Mouse (Mus musculus) myocyte (in vitro differentiated cells): ENCODE data around the gene Cntn4.

ENCODE experiments used
- CEBPB ChIP-seq: IDR thresholded peaks from 2 replicates; pipeline ENCODE4 v1.6.1; 2011; ENCODE audit warnings: mild to moderate bottlenecking, moderate library complexity; ENCODE audit not compliant: poor library complexity, insufficient read depth, severe bottlenecking
- E2F4 ChIP-seq: IDR thresholded peaks from one replicate; pipeline ENCODE4 v1.6.1; 2011; ENCODE audit warnings: mild to moderate bottlenecking, control low read depth, moderate library complexity; ENCODE audit not compliant: insufficient read depth
- MAX ChIP-seq: IDR thresholded peaks from one replicate; pipeline ENCODE4 v1.6.1; 2011; ENCODE audit warnings: low read depth, mild to moderate bottlenecking, control low read depth
- MYOG ChIP-seq, 3 experiments: IDR thresholded peaks; one replicate each; pipeline ENCODE4 v1.6.1; 2011; ENCODE audit warnings: control low read depth in 2 of 3, low read depth in 2 of 3, mild to moderate bottlenecking in 2 of 3; ENCODE audit not compliant: insufficient read length in 2 of 3, control insufficient read depth in 1 of 3, insufficient read depth in 1 of 3
- POLR2A ChIP-seq: IDR thresholded peaks from one replicate; pipeline ENCODE4 v1.6.1; 2011; ENCODE audit warnings: low read depth, mild to moderate bottlenecking, control low read depth, moderate library complexity; ENCODE audit not compliant: insufficient read length
- POLR2AphosphoS2 ChIP-seq: IDR thresholded peaks from one replicate; pipeline ENCODE4 v1.6.1; 2011; ENCODE audit warnings: low read depth, control low read depth; ENCODE audit not compliant: insufficient read length
- REST ChIP-seq: IDR thresholded peaks from one replicate; pipeline ENCODE4 v1.6.1; 2011; ENCODE audit warnings: mild to moderate bottlenecking, control low read depth, moderate library complexity; ENCODE audit not compliant: insufficient read depth, insufficient read length
- TCF12 ChIP-seq: IDR thresholded peaks from one replicate; pipeline ENCODE4 v1.6.1; 2011; ENCODE audit warnings: mild to moderate bottlenecking, control low read depth; ENCODE audit not compliant: poor library complexity, insufficient read depth, severe bottlenecking
- USF1 ChIP-seq: IDR thresholded peaks from one replicate; pipeline ENCODE4 v1.6.1; 2011; ENCODE audit warnings: low read depth, mild to moderate bottlenecking, control low read depth, moderate library complexity

- TF ChIP-seq POLR2AphosphoS2, result no peak
- no peak for TF ChIP-seq CEBPB
- no peak for TF ChIP-seq E2F4
- no peak for TF ChIP-seq POLR2A
- TF ChIP-seq USF1, result no peak
- TF ChIP-seq TCF12, result no peak
- TF ChIP-seq MYOG (IDR thresholded peaks at IDR 0.05; ENCODE audit: control insufficient read depth in 1 of 3, insufficient read depth in 1 of 3, insufficient read length in 2 of 3, low read depth in 2 of 3), result no peak
- TF ChIP-seq REST, result no peak
- no peak for TF ChIP-seq MAX
Observed at GRCm38 (mm10) chr6:106646945-106647344, 969.5 kb downstream of the Cntn4 start.
